Mouse (Mus musculus): ENCODE results near the gene Ifi35. TPM values are rescaled to one million over a fixed set of nuclear protein-coding genes. Genes with fewer than 3 reads are reported as not detected.
"Not testable (repeated sequence)": the region's sequence is repeated elsewhere in the genome, so short reads cannot be mapped to it uniquely, and the experiment has no call there.

Ifi35 gene
- polyA plus RNA-seq, 1 experiment from 2014 or later: 3.1 TPM

GRCm38 (mm10) chr11:101442127-101442693 lies 6.0 kb upstream of the Ifi35 start, which contains the start of gene Rpl27:
Gene Rpl27, plus strand, starts transcription at chr11:101442298.
- Histone ChIP-seq H3K9me3 (replicated peaks; ENCODE audit: control insufficient read depth, low read length, poor library complexity, severe bottlenecking) (no peaks in the 10 kb centered on the region), H3K4me3 (ENCODE audit: low read depth, low read length) (peak within 1 kb of the TSS; percentile 59), H3K4me2 (ENCODE audit: low read length) (peak within 1 kb of the TSS; percentile 84), H3K27me3 (ENCODE audit: control insufficient read depth, insufficient read depth, low read depth, low read length) (no peaks in the 10 kb centered on the region), H3K27ac (ENCODE audit: low read length) (peak within 1 kb of the TSS; percentile 86), H3K9ac (ENCODE audit: low read depth, low read length) (peak within 1 kb of the TSS; percentile 69), H3K4me1 (ENCODE audit: control insufficient read depth, insufficient read depth, low read length) (peaks cover 14% of the 10 kb centered on the region), H3K36me3 (ENCODE audit: control insufficient read depth, insufficient read depth, low read length) (peaks cover 16% of the 10 kb centered on the region)
- WGBS: 0% methylated on average over 42 of the region's 42 CpGs
- ATAC-seq: peak; percentile 98

DNA sequence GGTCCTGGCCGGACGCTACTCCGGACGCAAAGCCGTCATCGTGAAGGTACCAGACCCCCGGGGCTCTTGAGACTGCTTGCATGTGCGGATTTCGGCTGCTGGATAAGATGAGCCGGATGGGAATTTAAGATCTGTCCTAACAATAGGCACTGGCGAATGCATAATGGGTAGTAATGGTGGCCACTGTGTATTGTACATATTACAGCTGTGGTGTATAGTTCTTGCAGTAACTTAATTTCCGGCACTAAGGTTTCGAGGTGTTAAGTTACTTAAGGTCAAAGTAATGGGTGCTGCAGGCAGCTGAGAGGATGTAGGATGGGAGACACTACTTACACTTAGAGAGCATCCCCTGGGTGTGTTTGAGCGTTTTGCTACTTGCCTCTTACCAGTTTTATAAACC lies 5.4 kb upstream of the Ifi35 start:
- H3K27me3 ChIP-seq (ENCODE audit: control insufficient read depth, insufficient read depth, low read depth, low read length): no peaks in the 10 kb centered on the region
- H3K9me3 ChIP-seq (replicated peaks; ENCODE audit: control insufficient read depth, low read length, poor library complexity, severe bottlenecking): no peaks in the 10 kb centered on the region
- WGBS: 1% methylated on average over 14 of the region's 14 CpGs
- peak overlapping the region; percentile 84 for H3K4me2 ChIP-seq (ENCODE audit: low read length)
- peak; percentile 8; the same call in 1 of the 2 replicates for ATAC-seq
- peak overlapping the region; percentile 69 for H3K9ac ChIP-seq (ENCODE audit: low read depth, low read length)
- peak overlapping the region; percentile 59 for H3K4me3 ChIP-seq (ENCODE audit: low read depth, low read length)
- H3K36me3 ChIP-seq (ENCODE audit: control insufficient read depth, insufficient read depth, low read length): peaks cover 16% of the 10 kb centered on the region
- H3K27ac ChIP-seq (ENCODE audit: low read length): peak overlapping the region; percentile 86
- peaks cover 14% of the 10 kb centered on the region for H3K4me1 ChIP-seq (ENCODE audit: control insufficient read depth, insufficient read depth, low read length)

DNA sequence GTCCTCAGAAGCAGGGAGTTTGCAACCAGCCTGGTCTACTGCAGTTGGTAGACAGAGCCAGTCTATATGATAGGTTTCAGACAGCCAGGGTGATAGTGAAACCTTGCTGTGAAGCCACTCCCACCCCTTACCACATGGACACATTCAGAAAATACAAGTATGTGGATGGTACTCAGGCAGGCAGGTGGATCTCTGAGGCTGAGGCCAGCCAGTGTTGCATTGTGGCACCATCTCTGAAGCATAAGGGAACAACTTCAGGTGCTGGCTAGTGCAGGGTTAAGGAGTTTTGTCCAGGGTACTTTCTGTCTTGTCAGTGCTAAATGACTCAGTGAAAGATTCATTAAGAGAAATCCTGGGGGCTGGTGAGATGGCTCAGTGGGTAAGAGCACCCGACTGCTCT lies 1.9 kb upstream of the Ifi35 start:
- no peak for ATAC-seq
- no peak overlapping the region for H3K9ac ChIP-seq (ENCODE audit: low read depth, low read length)
- H3K9me3 ChIP-seq (replicated peaks; ENCODE audit: control insufficient read depth, low read length, poor library complexity, severe bottlenecking): no peaks in the 10 kb centered on the region
- WGBS: 93% methylated on average over 1 of the region's 1 CpGs
- H3K4me3 ChIP-seq (ENCODE audit: low read depth, low read length): no peak overlapping the region
- H3K27me3 ChIP-seq (ENCODE audit: control insufficient read depth, insufficient read depth, low read depth, low read length): no peaks in the 10 kb centered on the region
- peaks cover 16% of the 10 kb centered on the region for H3K36me3 ChIP-seq (ENCODE audit: control insufficient read depth, insufficient read depth, low read length)
- H3K27ac ChIP-seq (ENCODE audit: low read length): no peak overlapping the region
- peaks cover 14% of the 10 kb centered on the region for H3K4me1 ChIP-seq (ENCODE audit: control insufficient read depth, insufficient read depth, low read length)
- H3K4me2 ChIP-seq (ENCODE audit: low read length): no peak overlapping the region

GRCm38 (mm10) chr11:101446860-101447259 lies 1.3 kb upstream of the Ifi35 start:
- WGBS: 94% methylated on average over 8 of the region's 8 CpGs

DNA sequence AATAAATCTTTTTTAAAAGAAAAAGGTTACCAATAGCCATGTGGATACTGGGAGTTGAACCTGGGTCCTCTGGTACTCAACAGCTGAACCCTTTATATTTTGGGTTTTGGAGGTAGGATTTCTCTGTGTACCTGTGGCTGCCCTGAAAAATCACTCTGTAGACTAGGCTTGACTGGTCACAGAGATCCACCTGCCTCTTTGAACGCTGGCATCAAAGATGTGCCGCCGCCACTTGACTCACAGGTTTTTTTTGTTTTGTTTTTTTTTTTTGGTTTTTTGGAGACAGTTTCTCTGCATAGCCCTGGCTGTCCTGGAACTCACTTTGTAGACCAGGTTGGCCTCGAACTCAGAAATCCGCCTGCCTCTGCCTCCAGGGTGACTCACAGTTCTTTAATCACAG lies 421 bp upstream of the Ifi35 start:
- peaks cover 16% of the 10 kb centered on the region for H3K36me3 ChIP-seq (ENCODE audit: control insufficient read depth, insufficient read depth, low read length)
- H3K9me3 ChIP-seq (replicated peaks; ENCODE audit: control insufficient read depth, low read length, poor library complexity, severe bottlenecking): no peaks in the 10 kb centered on the region
- peaks cover 14% of the 10 kb centered on the region for H3K4me1 ChIP-seq (ENCODE audit: control insufficient read depth, insufficient read depth, low read length)
- WGBS: 87% methylated on average over 5 of the region's 5 CpGs
- no peak for ATAC-seq
- H3K27me3 ChIP-seq (ENCODE audit: control insufficient read depth, insufficient read depth, low read depth, low read length): no peaks in the 10 kb centered on the region
- no peak overlapping the region for H3K9ac ChIP-seq (ENCODE audit: low read depth, low read length)
- no peak overlapping the region for H3K4me3 ChIP-seq (ENCODE audit: low read depth, low read length)
- no peak overlapping the region for H3K27ac ChIP-seq (ENCODE audit: low read length)
- no peak overlapping the region for H3K4me2 ChIP-seq (ENCODE audit: low read length)

More at GRCm38 (mm10) chr11:101446860-101447259, 1.3 kb upstream of the Ifi35 start:
- not testable (repeated sequence) for H3K9me3 ChIP-seq (replicated peaks; ENCODE audit: control insufficient read depth, low read length, poor library complexity, severe bottlenecking); H3K4me3 ChIP-seq (ENCODE audit: low read depth, low read length); H3K27ac ChIP-seq (ENCODE audit: low read length); H3K27me3 ChIP-seq (ENCODE audit: control insufficient read depth, insufficient read depth, low read depth, low read length); ATAC-seq; H3K4me2 ChIP-seq (ENCODE audit: low read length); H3K9ac ChIP-seq (ENCODE audit: low read depth, low read length)
- Histone ChIP-seq H3K36me3 (ENCODE audit: control insufficient read depth, insufficient read depth, low read length) (peaks cover 16% of the 10 kb centered on the region), H3K4me1 (ENCODE audit: control insufficient read depth, insufficient read depth, low read length) (peaks cover 14% of the 10 kb centered on the region)

DNA sequence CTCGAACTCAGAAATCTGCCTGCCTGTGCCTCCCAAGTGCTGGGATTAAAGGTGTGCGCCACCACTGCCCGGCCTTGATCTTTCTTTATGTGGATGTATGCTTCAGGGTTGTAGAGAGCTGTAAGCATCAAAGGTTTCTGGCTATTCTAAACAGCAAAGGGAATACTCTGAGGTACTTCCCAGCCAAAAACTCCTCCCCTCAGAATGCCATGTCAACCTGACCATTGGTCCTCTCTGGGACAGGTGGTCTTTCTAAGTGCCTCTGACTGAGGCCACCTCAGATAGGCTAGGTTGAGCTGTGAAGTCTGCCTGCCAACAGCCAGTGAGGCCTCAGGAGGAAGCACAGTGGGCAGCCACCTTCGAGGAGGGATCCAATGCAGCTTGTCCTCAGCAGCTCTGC lies 692 bp downstream of the Ifi35 start:
- Histone ChIP-seq H3K4me3 (ENCODE audit: low read depth, low read length) (no peak overlapping the region), H3K27ac (ENCODE audit: low read length) (no peak overlapping the region), H3K36me3 (ENCODE audit: control insufficient read depth, insufficient read depth, low read length) (peaks cover 12% of the 10 kb centered on the region), H3K4me2 (ENCODE audit: low read length) (no peak overlapping the region), H3K9ac (ENCODE audit: low read depth, low read length) (no peak overlapping the region), H3K4me1 (ENCODE audit: control insufficient read depth, insufficient read depth, low read length) (peaks cover 4% of the 10 kb centered on the region; the same call in 1 of the 2 replicates), H3K9me3 (replicated peaks; ENCODE audit: control insufficient read depth, low read length, poor library complexity, severe bottlenecking) (no peaks in the 10 kb centered on the region), H3K27me3 (ENCODE audit: control insufficient read depth, insufficient read depth, low read depth, low read length) (no peaks in the 10 kb centered on the region)
- ATAC-seq: no peak
- WGBS: 86% methylated on average over 4 of the region's 4 CpGs

- WGBS: 86% methylated on average over 4 of the region's 4 CpGs
- H3K4me1 ChIP-seq (ENCODE audit: control insufficient read depth, insufficient read depth, low read length); H3K4me2 ChIP-seq (ENCODE audit: low read length); H3K36me3 ChIP-seq (ENCODE audit: control insufficient read depth, insufficient read depth, low read length); H3K9me3 ChIP-seq (replicated peaks; ENCODE audit: control insufficient read depth, low read length, poor library complexity, severe bottlenecking); H3K27me3 ChIP-seq (ENCODE audit: control insufficient read depth, insufficient read depth, low read depth, low read length); H3K27ac ChIP-seq (ENCODE audit: low read length); H3K9ac ChIP-seq (ENCODE audit: low read depth, low read length); ATAC-seq; H3K4me3 ChIP-seq (ENCODE audit: low read depth, low read length): not testable (repeated sequence)
Observed at GRCm38 (mm10) chr11:101449596-101449995, 1.4 kb downstream of the Ifi35 start.

DNA sequence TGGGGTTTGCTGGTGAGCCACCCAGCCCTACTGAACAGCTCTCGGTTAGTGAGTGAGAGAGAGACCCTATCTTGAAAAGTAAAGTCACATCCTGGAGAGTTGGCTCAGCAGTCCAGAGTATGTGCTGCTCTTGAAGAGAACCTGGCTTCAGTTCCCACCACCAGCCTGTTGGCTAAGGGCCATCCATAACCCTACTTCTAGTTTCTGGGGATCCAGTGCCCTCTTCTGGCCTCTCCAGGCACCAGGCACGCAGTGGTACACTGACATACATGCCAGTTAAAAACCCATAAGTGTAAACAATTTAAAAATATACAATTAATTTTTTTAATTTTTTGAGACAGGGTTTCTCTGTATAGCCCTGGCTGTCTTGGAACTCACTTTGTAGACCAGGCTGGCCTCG lies 2.2 kb downstream of the Ifi35 start:
- Histone ChIP-seq H3K36me3 (ENCODE audit: control insufficient read depth, insufficient read depth, low read length) (no peaks in the 10 kb centered on the region), H3K4me3 (ENCODE audit: low read depth, low read length) (no peak overlapping the region), H3K9me3 (replicated peaks; ENCODE audit: control insufficient read depth, low read length, poor library complexity, severe bottlenecking) (no peaks in the 10 kb centered on the region), H3K27me3 (ENCODE audit: control insufficient read depth, insufficient read depth, low read depth, low read length) (no peaks in the 10 kb centered on the region), H3K9ac (ENCODE audit: low read depth, low read length) (no peak overlapping the region), H3K4me1 (ENCODE audit: control insufficient read depth, insufficient read depth, low read length) (no peaks in the 10 kb centered on the region), H3K4me2 (ENCODE audit: low read length) (no peak overlapping the region), H3K27ac (ENCODE audit: low read length) (no peak overlapping the region)
- 82% methylated on average over 3 of the region's 3 CpGs for WGBS
- no peak for ATAC-seq

DNA sequence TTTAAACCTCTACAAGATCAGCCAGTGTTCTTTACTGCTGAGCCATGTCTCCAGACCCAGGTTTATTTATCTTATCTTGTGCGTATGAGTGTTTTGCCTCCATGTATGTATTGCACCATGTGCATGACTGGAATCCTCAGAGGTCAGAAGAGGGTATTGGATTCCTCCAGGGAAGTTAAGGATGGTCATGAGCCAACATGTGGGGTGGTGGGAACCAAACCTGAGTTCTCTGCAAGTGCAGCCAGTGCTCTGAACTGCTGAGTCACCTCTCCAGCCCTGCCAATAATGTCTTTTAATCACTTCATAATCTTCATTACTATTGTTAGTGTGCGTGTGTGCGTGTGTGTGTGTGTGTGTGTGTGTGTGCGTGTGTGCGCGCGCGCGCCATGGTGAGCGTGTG lies 3.3 kb downstream of the Ifi35 start:
- no peak overlapping the region for H3K4me2 ChIP-seq (ENCODE audit: low read length)
- no peak overlapping the region for H3K27ac ChIP-seq (ENCODE audit: low read length)
- no peak overlapping the region for H3K4me3 ChIP-seq (ENCODE audit: low read depth, low read length)
- WGBS: 92% methylated on average over 10 of the region's 10 CpGs
- ATAC-seq: no peak
- H3K9me3 ChIP-seq (replicated peaks; ENCODE audit: control insufficient read depth, low read length, poor library complexity, severe bottlenecking): no peaks in the 10 kb centered on the region
- H3K9ac ChIP-seq (ENCODE audit: low read depth, low read length): no peak overlapping the region
- H3K4me1 ChIP-seq (ENCODE audit: control insufficient read depth, insufficient read depth, low read length): no peaks in the 10 kb centered on the region
- H3K36me3 ChIP-seq (ENCODE audit: control insufficient read depth, insufficient read depth, low read length): no peaks in the 10 kb centered on the region
- H3K27me3 ChIP-seq (ENCODE audit: control insufficient read depth, insufficient read depth, low read depth, low read length): no peaks in the 10 kb centered on the region
